Mouse (Mus musculus): Measurements from ENCODE around the gene Mark1. TPM values are rescaled to one million over a fixed set of nuclear protein-coding genes. Genes with fewer than 3 reads are reported as not detected.

Gene Mark1
- polyA plus RNA-seq (2012; rRNA removed) (16.8 and 17.5 TPM in 2 replicates), polyA plus RNA-seq (2014; fragmentation: Nextera tagmentation; extraction: Ambion mirVana) (3.6 and 4.7 TPM in 2 replicates)

- under 1% methylated on average over 16 of the region's 88 CpGs for WGBS
- Histone ChIP-seq H3K9ac (ENCODE audit: low read depth, low read length, severe bottlenecking) (peak within 1 kb of the TSS; percentile 93), H3K27ac (replicated peaks; ENCODE audit: low read depth, low read length) (peak within 1 kb of the TSS; percentile 58), H3K4me3 (replicated peaks; ENCODE audit: low read length) (peak within 1 kb of the TSS; percentile 84), H3K4me2 (replicated peaks; ENCODE audit: low read depth, low read length, severe bottlenecking) (peak within 1 kb of the TSS; percentile 61), H3K36me3 (ENCODE audit: control insufficient read depth, insufficient read depth, low read length) (no peaks in the 10 kb centered on the region), H3K4me1 (ENCODE audit: control insufficient read depth, insufficient read depth, low read length) (peaks cover 6% of the 10 kb centered on the region), H3K27me3 (ENCODE audit: control insufficient read depth, insufficient read depth, low read length) (no peaks in the 10 kb centered on the region), H3K9me3 (ENCODE audit: control insufficient read depth, low read length) (no peaks in the 10 kb centered on the region)
- DNase-seq (ENCODE audit: low spot score) (no peak), ATAC-seq (ENCODE audit: low FRiP score, low read depth) (peak; percentile 46)
- no peak for TF ChIP-seq POLR2A (IDR thresholded peaks at IDR 0.05; ENCODE audit: borderline replicate concordance, extremely low read depth, insufficient read depth, insufficient read length)
Measured at GRCm38 (mm10) chr1:184999071-184999750, at the start of gene Mark1. Gene Mark1, minus strand, starts transcription at chr1:184999570.

DNA sequence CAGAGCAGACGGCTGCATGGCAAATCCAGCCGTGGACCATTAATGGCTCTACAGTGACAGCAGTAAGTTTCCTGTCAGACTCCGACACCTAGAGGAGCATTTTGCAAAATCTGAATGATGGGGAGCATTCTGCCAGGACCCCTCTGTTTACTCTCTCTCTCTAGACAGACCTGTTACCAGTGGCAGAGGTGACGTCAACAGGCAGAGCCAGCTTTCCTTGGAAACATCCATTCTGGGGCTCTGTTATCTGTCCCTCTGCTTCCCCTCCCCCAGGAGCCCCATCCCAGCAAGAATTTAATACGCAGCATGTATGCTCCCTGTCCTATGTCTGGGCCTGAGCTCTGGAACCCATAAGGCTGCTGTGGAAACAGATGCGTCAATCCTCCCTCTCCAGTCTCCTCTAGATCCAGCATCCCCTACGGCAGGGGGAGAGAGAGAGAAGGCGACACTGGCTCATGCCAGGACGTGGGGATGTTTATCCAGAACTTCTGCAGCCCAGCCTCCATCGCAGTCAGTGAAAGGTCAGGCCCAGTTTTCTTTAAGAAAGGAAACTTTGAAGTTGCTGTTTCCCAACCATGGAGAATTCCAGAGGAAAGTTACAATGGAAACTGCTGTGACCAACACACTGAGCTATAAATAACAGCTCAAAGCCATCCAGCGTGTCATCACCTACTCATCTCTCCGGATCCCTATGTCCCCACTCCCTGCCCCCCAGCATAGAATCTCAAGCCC lies 48.3 kb upstream of the Mark1 start:
- no peaks in the 10 kb centered on the region for H3K36me3 ChIP-seq (ENCODE audit: control insufficient read depth, insufficient read depth, low read length)
- ATAC-seq (ENCODE audit: low FRiP score, low read depth) (no peak), DNase-seq (ENCODE audit: low spot score) (no peak)
- WGBS = 68% methylated on average over 12 of the region's 12 CpGs
- H3K27ac ChIP-seq (replicated peaks; ENCODE audit: low read depth, low read length) = no peak overlapping the region
- no peaks in the 10 kb centered on the region for H3K9me3 ChIP-seq (ENCODE audit: control insufficient read depth, low read length)
- no peaks in the 10 kb centered on the region for H3K27me3 ChIP-seq (ENCODE audit: control insufficient read depth, insufficient read depth, low read length)
- TF ChIP-seq POLR2A (IDR thresholded peaks at IDR 0.05; ENCODE audit: borderline replicate concordance, extremely low read depth, insufficient read depth, insufficient read length) = no peak
- no peak overlapping the region for H3K4me2 ChIP-seq (replicated peaks; ENCODE audit: low read depth, low read length, severe bottlenecking)
- H3K9ac ChIP-seq (ENCODE audit: low read depth, low read length, severe bottlenecking) = no peak overlapping the region
- no peaks in the 10 kb centered on the region for H3K4me1 ChIP-seq (ENCODE audit: control insufficient read depth, insufficient read depth, low read length)
- H3K4me3 ChIP-seq (replicated peaks; ENCODE audit: low read length) = no peak overlapping the region

DNA sequence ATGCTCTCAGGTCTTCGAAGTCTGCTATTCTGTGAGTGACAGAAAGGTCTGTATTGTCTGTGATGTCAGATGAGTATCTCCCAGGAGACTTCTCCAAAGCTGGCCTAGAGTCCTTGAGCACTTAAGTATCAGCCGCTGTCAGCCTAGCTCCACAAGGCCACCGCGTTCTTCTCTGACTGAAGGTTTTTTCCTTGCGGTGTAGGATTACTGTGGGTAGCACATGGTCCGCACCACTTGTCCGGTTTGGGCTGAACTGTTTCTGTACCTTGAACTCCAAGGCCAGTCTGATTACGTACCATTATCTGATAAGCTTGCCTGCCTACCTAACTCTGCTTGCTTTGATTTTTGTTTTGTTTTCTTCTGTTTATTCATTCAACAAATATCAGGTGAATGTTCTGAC lies 47.1 kb upstream of the Mark1 start:
- no peak for TF ChIP-seq POLR2A (IDR thresholded peaks at IDR 0.05; ENCODE audit: borderline replicate concordance, extremely low read depth, insufficient read depth, insufficient read length)
- ATAC-seq (ENCODE audit: low FRiP score, low read depth) (no peak), DNase-seq (ENCODE audit: low spot score) (no peak)
- H3K9me3 ChIP-seq (ENCODE audit: control insufficient read depth, low read length) = no peaks in the 10 kb centered on the region
- 92% methylated on average over 8 of the region's 8 CpGs for WGBS
- no peak overlapping the region for H3K4me2 ChIP-seq (replicated peaks; ENCODE audit: low read depth, low read length, severe bottlenecking)
- H3K36me3 ChIP-seq (ENCODE audit: control insufficient read depth, insufficient read depth, low read length) = no peaks in the 10 kb centered on the region
- H3K27ac ChIP-seq (replicated peaks; ENCODE audit: low read depth, low read length) = no peak overlapping the region
- no peak overlapping the region for H3K9ac ChIP-seq (ENCODE audit: low read depth, low read length, severe bottlenecking)
- H3K4me1 ChIP-seq (ENCODE audit: control insufficient read depth, insufficient read depth, low read length) = no peaks in the 10 kb centered on the region
- H3K4me3 ChIP-seq (replicated peaks; ENCODE audit: low read length) = no peak overlapping the region
- no peaks in the 10 kb centered on the region for H3K27me3 ChIP-seq (ENCODE audit: control insufficient read depth, insufficient read depth, low read length)

- no peak overlapping the region for H3K9ac ChIP-seq (ENCODE audit: low read depth, low read length, severe bottlenecking)
- no peaks in the 10 kb centered on the region for H3K9me3 ChIP-seq (ENCODE audit: control insufficient read depth, low read length)
- no peak overlapping the region for H3K4me2 ChIP-seq (replicated peaks; ENCODE audit: low read depth, low read length, severe bottlenecking)
- no peak for TF ChIP-seq POLR2A (IDR thresholded peaks at IDR 0.05; ENCODE audit: borderline replicate concordance, extremely low read depth, insufficient read depth, insufficient read length)
- no peak overlapping the region for H3K4me3 ChIP-seq (replicated peaks; ENCODE audit: low read length)
- H3K27me3 ChIP-seq (ENCODE audit: control insufficient read depth, insufficient read depth, low read length) = no peaks in the 10 kb centered on the region
- WGBS = 71% methylated on average over 7 of the region's 7 CpGs
- H3K4me1 ChIP-seq (ENCODE audit: control insufficient read depth, insufficient read depth, low read length) = no peaks in the 10 kb centered on the region
- H3K27ac ChIP-seq (replicated peaks; ENCODE audit: low read depth, low read length) = no peak overlapping the region
- no peak for ATAC-seq (ENCODE audit: low FRiP score, low read depth)
- DNase-seq (ENCODE audit: low spot score) = no peak
- no peaks in the 10 kb centered on the region for H3K36me3 ChIP-seq (ENCODE audit: control insufficient read depth, insufficient read depth, low read length)
Measured at GRCm38 (mm10) chr1:185038183-185038686, 38.9 kb upstream of the Mark1 start.

DNA sequence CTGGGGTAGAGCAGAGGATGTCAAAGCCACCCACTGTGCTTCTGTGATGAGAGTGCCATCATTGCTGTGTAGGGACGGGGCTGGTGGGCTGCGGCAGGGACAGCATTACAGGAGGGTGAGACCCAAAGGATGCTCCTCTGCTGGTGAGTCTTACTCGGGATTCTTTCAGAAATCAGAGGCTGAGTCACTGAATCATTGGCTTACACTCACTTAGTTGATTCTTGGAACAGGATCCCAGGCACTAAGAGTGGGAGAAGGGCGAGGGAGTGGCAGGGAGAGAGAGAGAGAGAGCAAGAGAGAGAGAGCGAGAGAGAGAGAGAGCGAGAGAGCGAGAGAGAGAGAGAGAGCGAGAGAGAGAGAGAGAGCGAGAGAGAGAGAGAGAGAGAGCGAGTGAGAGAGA lies 31.2 kb upstream of the Mark1 start:
- no peak for ATAC-seq (ENCODE audit: low FRiP score, low read depth)
- 86% methylated on average over 10 of the region's 10 CpGs for WGBS
- no peaks in the 10 kb centered on the region for H3K4me1 ChIP-seq (ENCODE audit: control insufficient read depth, insufficient read depth, low read length)
- no peak for DNase-seq (ENCODE audit: low spot score)
- no peaks in the 10 kb centered on the region for H3K36me3 ChIP-seq (ENCODE audit: control insufficient read depth, insufficient read depth, low read length)
- TF ChIP-seq POLR2A (IDR thresholded peaks at IDR 0.05; ENCODE audit: borderline replicate concordance, extremely low read depth, insufficient read depth, insufficient read length) = no peak
- no peak overlapping the region for H3K4me2 ChIP-seq (replicated peaks; ENCODE audit: low read depth, low read length, severe bottlenecking)
- H3K9ac ChIP-seq (ENCODE audit: low read depth, low read length, severe bottlenecking) = no peak overlapping the region
- no peak overlapping the region for H3K4me3 ChIP-seq (replicated peaks; ENCODE audit: low read length)
- no peak overlapping the region for H3K27ac ChIP-seq (replicated peaks; ENCODE audit: low read depth, low read length)
- no peaks in the 10 kb centered on the region for H3K9me3 ChIP-seq (ENCODE audit: control insufficient read depth, low read length)
- H3K27me3 ChIP-seq (ENCODE audit: control insufficient read depth, insufficient read depth, low read length) = no peaks in the 10 kb centered on the region
